Mouse (Mus musculus): ENCODE measurements around the gene Phtf2. TPM values are rescaled to one million over a fixed set of nuclear protein-coding genes. Genes with fewer than 3 reads are reported as not detected.

The Phtf2 gene
- polyA plus RNA-seq (2012; rRNA removed) = 1.7 and 1.8 TPM in 2 replicates

GRCm38 (mm10) chr5:20881915-20882800 lies at the start of gene Phtf2, which contains the start of gene Tmem60:
TSS of gene Phtf2 (minus strand) at chr5:20882124.
TSS of gene Tmem60 (plus strand) at chr5:20882191.

Other genes starting within 250 kb of the Phtf2 start
- 2.6 and 3.1 TPM in 2 replicates for gene Tmem60, start 67 bp upstream of the Phtf2 start, polyA plus RNA-seq (2012; rRNA removed)
- 4.2 and 6.7 TPM in 2 replicates for gene Rsbn1l, start 74.3 kb upstream of the Phtf2 start, polyA plus RNA-seq (2012; rRNA removed)
- gene Ptpn12, start 173.8 kb upstream of the Phtf2 start, polyA plus RNA-seq (2012; rRNA removed) = 39.1 and 45.1 TPM in 2 replicates